Mouse (Mus musculus) liver, embryonic 16.5 days (tissue): ENCODE measurements around the gene Cep57. TPM values are rescaled to one million over a fixed set of nuclear protein-coding genes. Genes with fewer than 3 reads are reported as not detected.
A peak's percentile ranks its signal among the peaks of the same experiment; 100 is the strongest.
"Not testable (repeated sequence)": the region's sequence is repeated elsewhere in the genome, so short reads cannot be mapped to it uniquely, and the experiment has no call there.

Source experiments
- ATAC-seq: fragments of 200-750 bp; cut with Nextera tagmentation; 2 replicates; pipeline ENCODE4 v1.8.0; 2017; ENCODE audit warnings: low read depth, mild to moderate bottlenecking, moderate number of reproducible peaks, moderate library complexity
- H3K27ac ChIP-seq: fragments of 300-500 bp; sonication (generic); 2 replicates; pipeline ENCODE4 v1.5.1; 2014; ENCODE audit warnings: mild to moderate bottlenecking, low read length
- H3K27me3 ChIP-seq: fragments of 300-500 bp; sonication (generic); 2 replicates; pipeline ENCODE4 v1.6.1; 2014; ENCODE audit warnings: low read depth, low read length, mixed read lengths; ENCODE audit not compliant: control insufficient read depth, insufficient read depth
- H3K36me3 ChIP-seq: fragments of 300-500 bp; sonication (generic); 2 replicates; pipeline ENCODE4 v1.6.1; 2014; ENCODE audit warnings: mild to moderate bottlenecking; ENCODE audit not compliant: control insufficient read depth, insufficient read depth
- H3K4me1 ChIP-seq: fragments of 300-500 bp; sonication (generic); 2 replicates; pipeline ENCODE4 v1.6.1; 2014; ENCODE audit warnings: low read depth, low read length, mixed read lengths; ENCODE audit not compliant: control insufficient read depth
- H3K4me2 ChIP-seq: fragments of 300-500 bp; sonication (generic); 2 replicates; pipeline ENCODE4 v1.6.1; 2014; ENCODE audit warnings: low read depth, low read length, mixed read lengths
- H3K4me3 ChIP-seq: fragments of 300-500 bp; sonication (generic); 2 replicates; pipeline ENCODE4 v1.5.1; 2014; ENCODE audit warnings: low read depth, mild to moderate bottlenecking, low read length
- H3K9ac ChIP-seq: fragments of 300-500 bp; sonication (generic); 2 replicates; pipeline ENCODE4 v1.6.1; 2014; ENCODE audit warnings: low read depth, low read length
- H3K9me3 ChIP-seq: fragments of 300-500 bp; sonication (generic); replicated peaks from 2 replicates; pipeline ENCODE4 v1.6.1; 2016; ENCODE audit warnings: low read length; ENCODE audit not compliant: control insufficient read depth
- WGBS: fragments of 180-500 bp; shearing (Covaris S2); extraction: QIAGEN DNeasy Blood & Tissue Kit; methylation state at CpG from one replicate; pipeline ENCODE4 v1.1.7; 2014; ENCODE audit not compliant: insufficient replicate concordance; 5-methylcytosine and 5-hydroxymethylcytosine counted together
- polyA plus RNA-seq: library from polyadenylated mRNA; unstranded; fragments of >200 nt; fragmentation: Nextera tagmentation; extraction: Ambion mirVana; gene quantifications from 2 replicates; pipeline ENCODE4 v1.2.1, GENCODE M21; 2015

The Cep57 gene
- polyA plus RNA-seq, 1 experiment from 2014 or later = 26.8 TPM

- Histone ChIP-seq H3K4me2 (no peak overlapping the region), H3K36me3 (peaks cover 63% of the 10 kb centered on the region), H3K27me3 (no peaks in the 10 kb centered on the region), H3K9me3 (no peaks in the 10 kb centered on the region), H3K9ac (no peak overlapping the region), H3K27ac (no peak overlapping the region), H3K4me3 (no peak overlapping the region), H3K4me1 (no peaks in the 10 kb centered on the region)
- ATAC-seq = no peak
Observed at GRCm38 (mm10) chr9:13809937-13810336, 17.0 kb downstream of the Cep57 start.

- no peak overlapping the region for H3K4me2 ChIP-seq
- peaks cover 54% of the 10 kb centered on the region for H3K36me3 ChIP-seq
- no peak overlapping the region for H3K4me3 ChIP-seq
- WGBS = 83% methylated on average over 5 of the region's 5 CpGs
- no peaks in the 10 kb centered on the region for H3K4me1 ChIP-seq
- no peak overlapping the region for H3K9ac ChIP-seq
- ATAC-seq = no peak
- H3K27ac ChIP-seq = no peak overlapping the region
- H3K27me3 ChIP-seq = no peaks in the 10 kb centered on the region
- H3K9me3 ChIP-seq = no peaks in the 10 kb centered on the region
Observed at GRCm38 (mm10) chr9:13807657-13808056, 19.2 kb downstream of the Cep57 start.

GRCm38 (mm10) chr9:13806854-13807253 lies 20.1 kb downstream of the Cep57 start:
- no peak overlapping the region for H3K4me3 ChIP-seq
- H3K9me3 ChIP-seq = no peaks in the 10 kb centered on the region
- peaks cover 46% of the 10 kb centered on the region for H3K36me3 ChIP-seq
- no peak overlapping the region for H3K9ac ChIP-seq
- no peak overlapping the region for H3K4me2 ChIP-seq
- no peaks in the 10 kb centered on the region for H3K27me3 ChIP-seq
- no peaks in the 10 kb centered on the region for H3K4me1 ChIP-seq
- H3K27ac ChIP-seq = no peak overlapping the region
- ATAC-seq = no peak
- 95% methylated on average over 7 of the region's 7 CpGs for WGBS

- no peak overlapping the region for H3K9ac ChIP-seq
- H3K27ac ChIP-seq = no peak overlapping the region
- peaks cover 31% of the 10 kb centered on the region for H3K36me3 ChIP-seq
- ATAC-seq = no peak
- no peaks in the 10 kb centered on the region for H3K27me3 ChIP-seq
- 82% methylated on average over 1 of the region's 1 CpGs for WGBS
- no peak overlapping the region for H3K4me2 ChIP-seq
- H3K4me1 ChIP-seq = no peaks in the 10 kb centered on the region
- no peak overlapping the region for H3K4me3 ChIP-seq
- no peaks in the 10 kb centered on the region for H3K9me3 ChIP-seq
Observed at GRCm38 (mm10) chr9:13804480-13804879, 22.4 kb downstream of the Cep57 start.

- no peak overlapping the region for H3K9ac ChIP-seq
- no peak overlapping the region for H3K4me2 ChIP-seq
- no peaks in the 10 kb centered on the region; the same call in 1 of the 2 replicates for H3K36me3 ChIP-seq
- ATAC-seq = peak; percentile 67
- H3K4me1 ChIP-seq = no peaks in the 10 kb centered on the region
- H3K4me3 ChIP-seq = no peak overlapping the region
- no peaks in the 10 kb centered on the region for H3K27me3 ChIP-seq
- no peaks in the 10 kb centered on the region for H3K9me3 ChIP-seq
- no peak overlapping the region for H3K27ac ChIP-seq
- WGBS = 59% methylated on average over 2 of the region's 2 CpGs
Observed at GRCm38 (mm10) chr9:13794756-13795155, 32.2 kb downstream of the Cep57 start.

- H3K36me3 ChIP-seq = no peaks in the 10 kb centered on the region; the same call in none of the 2 replicates
- H3K4me3 ChIP-seq = no peak overlapping the region
- 51% methylated on average over 1 of the region's 1 CpGs for WGBS
- H3K4me2 ChIP-seq = no peak overlapping the region
- H3K9ac ChIP-seq = no peak overlapping the region
- no peaks in the 10 kb centered on the region for H3K27me3 ChIP-seq
- ATAC-seq = 0 out of 2 replicates have a peak, but pooled peaks have one; percentile 13
- no peaks in the 10 kb centered on the region for H3K4me1 ChIP-seq
- H3K9me3 ChIP-seq = no peaks in the 10 kb centered on the region
- H3K27ac ChIP-seq = no peak overlapping the region
Observed at GRCm38 (mm10) chr9:13794302-13794701, 32.6 kb downstream of the Cep57 start.

- H3K4me3 ChIP-seq, H3K9me3 ChIP-seq, H3K27me3 ChIP-seq, H3K9ac ChIP-seq, H3K27ac ChIP-seq, H3K36me3 ChIP-seq, H3K4me2 ChIP-seq, ATAC-seq, H3K4me1 ChIP-seq: not testable (repeated sequence)
- 81% methylated on average over 7 of the region's 8 CpGs for WGBS
Observed at GRCm38 (mm10) chr9:13790864-13791263, 36.0 kb downstream of the Cep57 start.

GRCm38 (mm10) chr9:13781985-13782384 lies 44.9 kb downstream of the Cep57 start:
- H3K27ac ChIP-seq = no peak overlapping the region
- no peaks in the 10 kb centered on the region for H3K4me1 ChIP-seq
- ATAC-seq = no peak
- H3K9ac ChIP-seq = no peak overlapping the region
- H3K27me3 ChIP-seq = no peaks in the 10 kb centered on the region
- H3K4me3 ChIP-seq = no peak overlapping the region
- H3K9me3 ChIP-seq = no peaks in the 10 kb centered on the region
- no peak overlapping the region for H3K4me2 ChIP-seq
- WGBS = 74% methylated on average over 1 of the region's 1 CpGs
- no peaks in the 10 kb centered on the region for H3K36me3 ChIP-seq

GRCm38 (mm10) chr9:13774732-13775131 lies 52.2 kb downstream of the Cep57 start:
- H3K9me3 ChIP-seq = no peaks in the 10 kb centered on the region
- no peak overlapping the region for H3K4me2 ChIP-seq
- no peak overlapping the region for H3K9ac ChIP-seq
- WGBS = 54% methylated on average over 1 of the region's 1 CpGs
- no peaks in the 10 kb centered on the region for H3K36me3 ChIP-seq
- H3K4me1 ChIP-seq = no peaks in the 10 kb centered on the region
- no peak overlapping the region for H3K27ac ChIP-seq
- no peaks in the 10 kb centered on the region for H3K27me3 ChIP-seq
- no peak for ATAC-seq
- no peak overlapping the region for H3K4me3 ChIP-seq
